Mouse (Mus musculus) heart, embryonic 12.5 days (tissue): Measurements from ENCODE around the gene Olfr1386. TPM values are rescaled to one million over a fixed set of nuclear protein-coding genes. Genes with fewer than 3 reads are reported as not detected.

Experiments
- polyA plus RNA-seq: library from polyadenylated mRNA; unstranded; fragments of >200 nt; fragmentation: Nextera tagmentation; extraction: Ambion mirVana; gene quantifications from 2 replicates; pipeline ENCODE4 v1.2.1, GENCODE M21; 2016

The Olfr1386 gene
- polyA plus RNA-seq, 1 experiment from 2014 or later: not detected

Other genes with a start within 250 kb of the Olfr1386 start
- gene Mgat1, start 220.9 kb upstream of the Olfr1386 start, polyA plus RNA-seq: 45.7 TPM in 2 replicates
- 0.08 and 0.27 TPM in 2 replicates for gene Olfr1393, start 186.7 kb upstream of the Olfr1386 start, polyA plus RNA-seq
- not detected in 2 replicates for gene Olfr1392, start 179.8 kb upstream of the Olfr1386 start, polyA plus RNA-seq
- not detected in 2 replicates for gene Olfr10, start 160.3 kb upstream of the Olfr1386 start, polyA plus RNA-seq
- gene Olfr1391, start 142.3 kb upstream of the Olfr1386 start, polyA plus RNA-seq: not detected in 2 replicates
- not detected in 2 replicates for gene Olfr1390, start 129.9 kb upstream of the Olfr1386 start, polyA plus RNA-seq
- not detected in 2 replicates for gene Olfr1389, start 42.0 kb upstream of the Olfr1386 start, polyA plus RNA-seq
- not detected in 2 replicates for gene Olfr1388, start 28.4 kb upstream of the Olfr1386 start, polyA plus RNA-seq
- gene Olfr1387, start 9.7 kb upstream of the Olfr1386 start, polyA plus RNA-seq: not detected in 2 replicates
- gene Olfr1385, start 24.0 kb downstream of the Olfr1386 start, polyA plus RNA-seq: not detected in 2 replicates
- not detected in 2 replicates for gene Olfr1384, start 41.7 kb downstream of the Olfr1386 start, polyA plus RNA-seq
- gene Olfr1383, start 54.6 kb downstream of the Olfr1386 start, polyA plus RNA-seq: not detected in 2 replicates
- not detected in 2 replicates for gene Olfr1382, start 63.2 kb downstream of the Olfr1386 start, polyA plus RNA-seq
- gene Olfr1381, start 78.4 kb downstream of the Olfr1386 start, polyA plus RNA-seq: not detected in 2 replicates
- gene Olfr1380, start 91.8 kb downstream of the Olfr1386 start, polyA plus RNA-seq: not detected in 2 replicates
- 8.3 and 8.6 TPM in 2 replicates for gene Flt4, start 144.2 kb downstream of the Olfr1386 start, polyA plus RNA-seq
- 0.40 TPM in 1 of 2 replicates, not detected in the other for gene Scgb3a1, start 198.6 kb downstream of the Olfr1386 start, polyA plus RNA-seq
- 61.5 and 65.9 TPM in 2 replicates for gene Cnot6, start 247.7 kb downstream of the Olfr1386 start, polyA plus RNA-seq